Mouse (Mus musculus) embryonic facial prominence, embryonic 13.5 days (tissue): ENCODE measurements around the gene Asb13. TPM values are rescaled to one million over a fixed set of nuclear protein-coding genes. Genes with fewer than 3 reads are reported as not detected.

ENCODE experiments used
- ATAC-seq: fragments of 200-750 bp; cut with Nextera tagmentation; 2 replicates; pipeline ENCODE4 v1.8.0; 2017; ENCODE audit warnings: low read depth; ENCODE audit not compliant: insufficient number of reproducible peaks, insufficient read depth, low FRiP score, low TSS enrichment
- H3K27ac ChIP-seq: fragments of 300-500 bp; sonication (generic); 2 replicates; pipeline ENCODE4 v1.5.1; 2015; ENCODE audit warnings: moderate library complexity, mild to moderate bottlenecking, inconsistent platforms
- H3K27me3 ChIP-seq: fragments of 300-500 bp; sonication (generic); 2 replicates; pipeline ENCODE4 v1.6.1; 2015; ENCODE audit warnings: mild to moderate bottlenecking, inconsistent platforms
- H3K36me3 ChIP-seq: fragments of 300-500 bp; sonication (generic); 2 replicates; pipeline ENCODE4 v1.6.1; 2015; ENCODE audit warnings: mild to moderate bottlenecking, inconsistent platforms
- H3K4me1 ChIP-seq: fragments of 300-500 bp; sonication (generic); 2 replicates; pipeline ENCODE4 v1.6.1; 2015; ENCODE audit warnings: inconsistent platforms
- H3K4me2 ChIP-seq: fragments of 300-500 bp; sonication (generic); 2 replicates; pipeline ENCODE4 v1.6.1; 2015; ENCODE audit warnings: moderate library complexity, mild to moderate bottlenecking, inconsistent platforms
- H3K4me3 ChIP-seq: fragments of 300-500 bp; sonication (generic); 2 replicates; pipeline ENCODE4 v1.5.1; 2015; ENCODE audit warnings: mild to moderate bottlenecking, inconsistent platforms
- H3K9ac ChIP-seq: fragments of 300-500 bp; sonication (generic); 2 replicates; pipeline ENCODE4 v1.6.1; 2015; ENCODE audit warnings: mild to moderate bottlenecking, inconsistent platforms
- H3K9me3 ChIP-seq: fragments of 300-500 bp; sonication (generic); 2 replicates; pipeline ENCODE4 v1.6.1; 2016; ENCODE audit warnings: inconsistent platforms
- WGBS: fragments of 180-500 bp; shearing (Covaris S2); methylation state at CpG from one replicate; pipeline ENCODE4 v1.1.7; 2015; ENCODE audit warnings: mixed read lengths; 5-methylcytosine and 5-hydroxymethylcytosine counted together
- polyA plus RNA-seq: library from polyadenylated mRNA; unstranded; fragments of >200 nt; fragmentation: Nextera tagmentation; extraction: Ambion mirVana; gene quantifications from 2 replicates; pipeline ENCODE4 v1.2.1, GENCODE M21; 2015

Gene Asb13
- polyA plus RNA-seq, 1 experiment from 2014 or later = 9.5 TPM

GRCm38 (mm10) chr13:3635076-3635475, 1.2 kb downstream of the Asb13 start:
- Histone ChIP-seq H3K4me3 (no peak overlapping the region), H3K27ac (no peak overlapping the region), H3K27me3 (no peaks in the 10 kb centered on the region), H3K4me2 (no peak overlapping the region), H3K4me1 (0 out of 2 replicates have a peak, but pooled peaks cover 5% of the 10 kb centered on the region), H3K36me3 (no peaks in the 10 kb centered on the region), H3K9me3 (no peaks in the 10 kb centered on the region), H3K9ac (no peak overlapping the region)
- ATAC-seq = no peak
- 92% methylated on average over 3 of the region's 3 CpGs for WGBS

DNA sequence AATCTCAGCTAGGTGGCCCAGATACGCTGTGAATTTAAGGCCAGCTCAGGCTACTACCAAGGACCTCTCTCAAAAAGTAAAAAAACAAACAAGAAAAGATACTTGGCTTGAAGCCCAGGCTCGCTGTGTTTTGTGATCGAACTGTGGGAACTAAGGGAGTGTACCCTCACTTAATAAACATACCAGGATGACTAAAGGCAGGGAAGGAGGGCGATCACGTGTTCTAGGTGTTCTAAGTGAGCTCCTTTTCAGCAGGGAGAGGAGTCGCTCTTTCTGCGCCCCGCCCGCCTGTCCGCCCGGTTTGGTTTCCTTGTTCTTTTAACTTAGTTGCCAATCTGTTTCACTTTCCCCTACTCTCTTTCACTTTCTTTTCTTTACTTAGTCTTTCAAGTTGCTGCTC, 3.0 kb downstream of the Asb13 start:
- WGBS = 62% methylated on average over 11 of the region's 11 CpGs
- ATAC-seq = no peak

DNA sequence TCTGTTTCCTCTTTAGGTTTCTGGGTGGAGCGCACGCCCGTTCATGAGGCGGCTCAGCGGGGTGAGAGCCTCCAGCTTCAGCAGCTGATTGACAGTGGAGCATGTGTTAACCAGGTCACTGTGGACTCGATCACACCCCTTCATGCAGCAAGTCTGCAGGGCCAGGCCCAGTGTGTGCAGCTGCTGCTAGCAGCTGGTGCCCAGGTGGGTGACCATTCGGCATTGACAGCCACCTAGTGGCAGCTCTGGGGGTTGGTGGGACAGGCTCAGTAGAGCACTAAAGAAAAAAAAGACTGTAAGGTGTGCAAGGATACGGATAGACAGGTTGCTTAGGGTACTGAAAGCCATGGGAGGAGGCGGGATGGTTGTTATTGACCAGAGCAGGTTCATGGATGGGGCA, 8.2 kb downstream of the Asb13 start:
- Histone ChIP-seq H3K4me1 (no peaks in the 10 kb centered on the region), H3K9me3 (no peaks in the 10 kb centered on the region), H3K9ac (no peak overlapping the region), H3K4me3 (no peak overlapping the region), H3K4me2 (no peak overlapping the region), H3K27me3 (no peaks in the 10 kb centered on the region), H3K27ac (no peak overlapping the region), H3K36me3 (peaks cover 18% of the 10 kb centered on the region)
- WGBS = 61% methylated on average over 9 of the region's 9 CpGs
- ATAC-seq = peak; percentile 68; the same call in 1 of the 2 replicates

More for the DNA sequence above, 3.0 kb downstream of the Asb13 start:
- Histone ChIP-seq H3K9me3 (no peaks in the 10 kb centered on the region), H3K36me3 (no peaks in the 10 kb centered on the region), H3K4me2 (no peak overlapping the region), H3K4me1 (0 out of 2 replicates have a peak, but pooled peaks cover 5% of the 10 kb centered on the region), H3K27me3 (no peaks in the 10 kb centered on the region), H3K9ac (no peak overlapping the region), H3K4me3 (no peak overlapping the region), H3K27ac (no peak overlapping the region)

DNA sequence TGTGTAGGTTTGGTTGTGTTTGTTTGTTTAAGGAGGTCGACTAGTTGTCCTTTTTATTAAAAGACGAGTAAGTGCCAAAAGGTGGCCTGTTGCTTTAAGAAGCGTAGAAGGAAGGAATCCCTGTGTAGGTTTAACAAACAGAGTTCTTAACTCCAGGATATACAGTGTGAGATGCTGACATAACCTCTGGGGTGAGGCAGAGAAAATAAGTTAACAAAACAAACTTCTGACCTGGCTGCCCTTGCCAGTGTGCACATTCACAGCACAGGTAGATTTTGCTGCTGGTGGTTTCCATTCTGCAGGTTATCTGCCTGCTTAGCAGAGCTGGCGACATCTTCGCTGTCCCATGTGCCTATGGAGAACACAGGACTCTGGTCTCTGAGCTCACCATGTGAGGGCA, 8.7 kb downstream of the Asb13 start:
- Histone ChIP-seq H3K27me3 (no peaks in the 10 kb centered on the region), H3K9me3 (no peaks in the 10 kb centered on the region), H3K4me3 (no peak overlapping the region), H3K9ac (no peak overlapping the region), H3K4me1 (no peaks in the 10 kb centered on the region), H3K4me2 (no peak overlapping the region), H3K27ac (no peak overlapping the region), H3K36me3 (peaks cover 20% of the 10 kb centered on the region)
- WGBS = 87% methylated on average over 5 of the region's 5 CpGs
- no peak for ATAC-seq

DNA sequence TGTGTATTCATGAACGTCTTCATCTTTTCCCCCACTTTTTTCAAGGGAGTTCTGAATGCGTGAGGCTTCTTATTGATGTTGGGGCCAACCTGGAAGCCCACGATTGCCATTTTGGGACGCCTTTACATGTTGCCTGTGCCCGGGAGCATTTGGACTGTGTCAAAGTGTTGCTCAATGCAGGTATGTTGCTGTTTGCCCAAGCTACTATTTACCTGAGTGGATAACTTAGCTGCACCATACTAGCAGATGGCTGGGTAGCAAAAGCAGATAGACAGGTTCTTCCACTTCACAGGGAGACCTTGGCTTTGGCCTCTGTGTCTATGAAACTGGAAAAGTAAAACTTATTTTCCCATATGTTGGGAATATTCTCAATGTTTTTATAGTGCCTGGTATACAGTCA, 11.0 kb downstream of the Asb13 start:
- no peak for ATAC-seq
- H3K27ac ChIP-seq = no peak overlapping the region
- WGBS = 92% methylated on average over 5 of the region's 5 CpGs
- no peak overlapping the region for H3K4me2 ChIP-seq
- no peak overlapping the region for H3K4me3 ChIP-seq
- no peaks in the 10 kb centered on the region for H3K4me1 ChIP-seq
- H3K27me3 ChIP-seq = no peaks in the 10 kb centered on the region
- H3K9ac ChIP-seq = no peak overlapping the region
- peaks cover 27% of the 10 kb centered on the region for H3K36me3 ChIP-seq
- H3K9me3 ChIP-seq = no peaks in the 10 kb centered on the region

DNA sequence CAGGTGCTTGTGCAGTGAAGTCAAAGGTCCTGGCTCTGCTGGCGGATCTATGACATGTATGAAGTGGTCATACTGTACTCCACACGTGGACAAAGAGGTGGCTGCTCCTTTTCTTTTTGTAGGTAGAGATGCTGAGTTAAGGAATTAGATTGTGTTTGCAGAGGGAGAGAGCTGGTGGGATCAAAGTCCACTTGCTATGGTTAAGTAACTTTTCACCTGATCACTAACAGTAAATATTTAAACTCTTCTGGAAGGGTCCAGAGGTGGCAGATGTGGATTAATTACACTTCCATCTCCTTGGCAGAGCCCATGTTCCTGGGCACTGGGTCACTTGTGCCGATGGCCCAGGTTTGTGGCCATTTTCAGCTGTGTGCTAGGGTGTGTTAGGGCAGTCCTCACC, 12.1 kb downstream of the Asb13 start:
- H3K4me2 ChIP-seq = no peak overlapping the region
- H3K27me3 ChIP-seq = no peaks in the 10 kb centered on the region
- H3K27ac ChIP-seq = no peak overlapping the region
- no peaks in the 10 kb centered on the region for H3K9me3 ChIP-seq
- no peak overlapping the region for H3K9ac ChIP-seq
- peaks cover 34% of the 10 kb centered on the region for H3K36me3 ChIP-seq
- WGBS = 89% methylated on average over 3 of the region's 3 CpGs
- no peak overlapping the region for H3K4me3 ChIP-seq
- H3K4me1 ChIP-seq = no peaks in the 10 kb centered on the region
- no peak for ATAC-seq

DNA sequence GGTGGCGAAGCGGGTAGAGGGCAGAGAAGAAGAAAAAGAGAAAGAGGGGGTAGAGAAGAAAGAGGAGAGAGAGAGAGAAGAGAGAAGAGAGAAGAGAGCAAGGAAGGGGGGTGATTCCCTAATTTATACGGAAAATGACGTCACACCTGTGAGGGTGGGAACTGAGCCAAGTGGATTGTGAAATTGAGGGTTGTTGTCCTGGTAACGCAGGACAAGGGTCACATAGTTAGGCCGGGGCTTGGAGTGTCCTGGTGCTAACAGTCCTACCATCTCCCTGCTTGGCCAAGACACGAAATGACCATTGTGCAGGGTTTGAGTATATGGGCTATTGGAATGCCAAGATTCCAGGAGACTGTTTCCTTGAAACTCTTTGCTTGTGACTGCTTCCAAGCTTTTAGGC, 12.7 kb downstream of the Asb13 start:
- ATAC-seq = no peak
- H3K27ac ChIP-seq = no peak overlapping the region
- 96% methylated on average over 7 of the region's 7 CpGs for WGBS

GRCm38 (mm10) chr13:3650569-3650968, 16.7 kb downstream of the Asb13 start:
- no peaks in the 10 kb centered on the region for H3K27me3 ChIP-seq
- no peaks in the 10 kb centered on the region for H3K9me3 ChIP-seq
- H3K9ac ChIP-seq = no peak overlapping the region
- 91% methylated on average over 4 of the region's 4 CpGs for WGBS
- no peaks in the 10 kb centered on the region for H3K4me1 ChIP-seq
- no peak overlapping the region for H3K4me3 ChIP-seq
- H3K27ac ChIP-seq = no peak overlapping the region
- no peak overlapping the region for H3K4me2 ChIP-seq
- no peak for ATAC-seq
- peaks cover 43% of the 10 kb centered on the region for H3K36me3 ChIP-seq

More for the DNA sequence above, 12.7 kb downstream of the Asb13 start:
- Histone ChIP-seq H3K27me3 (no peaks in the 10 kb centered on the region), H3K36me3 (peaks cover 36% of the 10 kb centered on the region), H3K4me3 (no peak overlapping the region), H3K9me3 (no peaks in the 10 kb centered on the region), H3K9ac (no peak overlapping the region), H3K4me1 (no peaks in the 10 kb centered on the region), H3K4me2 (no peak overlapping the region)

- Histone ChIP-seq H3K4me3 (no peak overlapping the region), H3K4me2 (no peak overlapping the region), H3K9me3 (no peaks in the 10 kb centered on the region), H3K27ac (no peak overlapping the region), H3K9ac (no peak overlapping the region), H3K36me3 (peaks cover 26% of the 10 kb centered on the region), H3K4me1 (no peaks in the 10 kb centered on the region), H3K27me3 (no peaks in the 10 kb centered on the region)
- no peak for ATAC-seq
- WGBS = 85% methylated on average over 2 of the region's 2 CpGs
These were observed 20.6 kb downstream of the Asb13 start for GRCm38 (mm10) chr13:3654432-3654831.

- Histone ChIP-seq H3K27me3 (no peaks in the 10 kb centered on the region), H3K9me3 (no peaks in the 10 kb centered on the region), H3K27ac (no peak overlapping the region), H3K36me3 (no peaks in the 10 kb centered on the region), H3K4me1 (no peaks in the 10 kb centered on the region), H3K4me3 (no peak overlapping the region), H3K9ac (no peak overlapping the region), H3K4me2 (no peak overlapping the region)
- WGBS = 68% methylated on average over 16 of the region's 16 CpGs
- no peak for ATAC-seq
These were observed 25.6 kb downstream of the Asb13 start for GRCm38 (mm10) chr13:3659163-3660160.

DNA sequence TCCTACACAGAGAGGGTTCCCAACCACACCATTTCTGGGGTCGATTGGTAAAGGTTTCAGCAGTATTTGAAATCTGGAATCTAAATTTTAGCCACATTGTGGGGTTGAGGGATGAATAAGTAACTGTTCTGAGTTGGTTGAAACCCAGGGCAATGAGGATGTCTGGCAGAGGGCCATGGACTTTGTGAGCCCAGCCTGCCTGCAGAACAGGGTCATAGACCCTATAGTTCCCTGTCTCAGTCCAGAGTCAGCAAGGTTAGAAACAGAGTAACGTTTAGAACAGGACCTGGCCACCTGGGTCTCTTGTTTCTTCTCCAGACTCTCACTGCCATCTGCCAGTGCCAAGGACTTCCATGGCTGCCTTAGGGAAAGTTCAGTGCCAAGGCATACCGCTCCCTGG, 30.4 kb downstream of the Asb13 start:
- H3K27ac ChIP-seq = no peak overlapping the region
- peaks cover 11% of the 10 kb centered on the region for H3K4me1 ChIP-seq
- no peak overlapping the region for H3K9ac ChIP-seq
- H3K4me2 ChIP-seq = no peak overlapping the region
- WGBS = 65% methylated on average over 3 of the region's 3 CpGs
- no peaks in the 10 kb centered on the region for H3K36me3 ChIP-seq
- no peaks in the 10 kb centered on the region for H3K9me3 ChIP-seq
- ATAC-seq = no peak
- H3K4me3 ChIP-seq = no peak overlapping the region
- no peaks in the 10 kb centered on the region for H3K27me3 ChIP-seq

GRCm38 (mm10) chr13:3665308-3665723, 31.5 kb downstream of the Asb13 start:
- H3K4me3 ChIP-seq = no peak overlapping the region
- peak overlapping the region; percentile 39 for H3K4me2 ChIP-seq
- 11% methylated on average over 5 of the region's 5 CpGs for WGBS
- ATAC-seq = no peak
- no peaks in the 10 kb centered on the region for H3K9me3 ChIP-seq
- no peak overlapping the region for H3K27ac ChIP-seq
- H3K9ac ChIP-seq = no peak overlapping the region
- peaks cover 21% of the 10 kb centered on the region for H3K4me1 ChIP-seq
- H3K36me3 ChIP-seq = no peaks in the 10 kb centered on the region
- no peaks in the 10 kb centered on the region for H3K27me3 ChIP-seq
